Mouse (Mus musculus) kidney, embryonic 14.5 days (tissue): ENCODE results near the gene Dgcr2. TPM values are rescaled to one million over a fixed set of nuclear protein-coding genes. Genes with fewer than 3 reads are reported as not detected.

ENCODE experiments used
- ATAC-seq: fragments of 200-750 bp; cut with Nextera tagmentation; 2 replicates; pipeline ENCODE4 v1.8.0; 2017; ENCODE audit warnings: moderate number of reproducible peaks, mild to moderate bottlenecking, moderate TSS enrichment, moderate library complexity; ENCODE audit not compliant: low FRiP score, low TSS enrichment
- H3K27ac ChIP-seq: fragments of 300-500 bp; sonication (generic); 2 replicates; pipeline ENCODE4 v1.5.1; 2014; ENCODE audit warnings: low read depth, mild to moderate bottlenecking, low read length, moderate library complexity, mixed read lengths
- H3K27me3 ChIP-seq: fragments of 300-500 bp; sonication (generic); 2 replicates; pipeline ENCODE4 v1.6.1; 2014; ENCODE audit warnings: mild to moderate bottlenecking, low read length; ENCODE audit not compliant: control insufficient read depth, insufficient read depth
- H3K36me3 ChIP-seq: fragments of 300-500 bp; sonication (generic); 2 replicates; pipeline ENCODE4 v1.6.1; 2014; ENCODE audit warnings: low read length, mixed read lengths; ENCODE audit not compliant: control insufficient read depth, insufficient read depth
- H3K4me1 ChIP-seq: fragments of 300-500 bp; sonication (generic); 2 replicates; pipeline ENCODE4 v1.6.1; 2014; ENCODE audit warnings: low read length, mixed read lengths; ENCODE audit not compliant: control insufficient read depth, insufficient read depth
- H3K4me2 ChIP-seq: fragments of 300-500 bp; sonication (generic); replicated peaks from 2 replicates; pipeline ENCODE4 v1.6.1; 2014; ENCODE audit warnings: low read depth, mild to moderate bottlenecking, low read length
- H3K4me3 ChIP-seq: fragments of 300-500 bp; sonication (generic); 2 replicates; pipeline ENCODE4 v1.5.1; 2014; ENCODE audit warnings: mild to moderate bottlenecking, low read length
- H3K9ac ChIP-seq: fragments of 300-500 bp; sonication (generic); 2 replicates; pipeline ENCODE4 v1.6.1; 2014; ENCODE audit warnings: low read depth, mild to moderate bottlenecking, low read length, moderate library complexity
- H3K9me3 ChIP-seq: fragments of 300-500 bp; sonication (generic); 2 replicates; pipeline ENCODE4 v1.6.1; 2016; ENCODE audit warnings: low read length; ENCODE audit not compliant: control insufficient read depth
- WGBS: fragments of 180-500 bp; shearing (Covaris S2); extraction: QIAGEN DNeasy Blood & Tissue Kit; methylation state at CpG from one replicate; pipeline ENCODE4 v1.1.7; 2014; 5-methylcytosine and 5-hydroxymethylcytosine counted together
- polyA plus RNA-seq: library from polyadenylated mRNA; unstranded; fragments of >200 nt; fragmentation: Nextera tagmentation; extraction: Ambion mirVana; gene quantifications from 2 replicates; pipeline ENCODE4 v1.2.1, GENCODE M21; 2014

Gene Dgcr2
- 73.0 and 91.7 TPM in 2 replicates for polyA plus RNA-seq

GRCm38 (mm10) chr16:17898462-17898861, at the start of gene Dgcr2, which contains the start of gene Tssk2:
Gene Dgcr2, minus strand, starts transcription at chr16:17898562.
Gene Tssk2, plus strand, starts transcription at chr16:17898637.
- Histone ChIP-seq H3K4me2 (no peak within 1 kb of the TSS), H3K36me3 (peaks cover 44% of the 10 kb centered on the region), H3K9me3 (no peaks in the 10 kb centered on the region), H3K27me3 (no peaks in the 10 kb centered on the region), H3K27ac (no peak within 1 kb of the TSS), H3K4me1 (no peaks in the 10 kb centered on the region), H3K9ac (no peak within 1 kb of the TSS), H3K4me3 (no peak within 1 kb of the TSS)
- ATAC-seq = no peak
- WGBS = 90% methylated on average over 14 of the region's 14 CpGs

DNA sequence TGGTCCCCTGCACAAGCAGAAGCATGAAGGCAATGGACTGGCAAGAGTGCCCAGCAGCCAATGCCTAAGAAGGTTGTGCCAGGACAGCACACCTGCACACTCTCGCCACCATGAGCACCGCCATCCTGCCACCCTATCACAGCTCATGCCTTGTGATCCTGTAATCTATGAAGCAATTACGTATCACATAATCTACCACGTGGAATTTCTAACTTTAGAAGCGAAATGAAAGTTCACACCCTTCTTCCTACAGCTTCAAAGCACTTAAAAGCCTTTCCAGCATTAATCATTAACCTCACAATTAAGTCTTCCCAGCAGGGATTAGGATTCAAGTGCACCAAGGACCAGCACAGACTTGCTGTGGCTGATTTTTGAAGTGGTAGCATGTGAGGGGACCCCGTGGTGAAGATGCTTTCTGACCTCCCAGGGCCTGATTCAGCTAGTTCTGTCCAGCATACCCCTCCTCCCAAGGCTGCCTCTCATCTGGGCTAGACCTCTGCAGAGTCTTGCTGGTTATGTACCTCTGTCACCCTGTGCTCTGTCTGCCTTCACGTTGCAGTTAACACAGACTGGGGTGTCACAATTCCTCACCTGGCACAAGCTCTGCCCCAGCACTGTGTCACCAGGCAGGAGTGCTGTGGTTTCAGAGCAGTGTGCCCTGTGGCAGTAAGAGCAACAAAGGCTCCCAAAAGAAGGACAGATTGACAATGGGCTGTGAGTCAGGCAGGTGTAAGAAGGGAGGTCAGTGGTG, 46.9 kb upstream of the Dgcr2 start:
- no peaks in the 10 kb centered on the region for H3K36me3 ChIP-seq
- H3K4me3 ChIP-seq = no peak overlapping the region
- no peak overlapping the region for H3K4me2 ChIP-seq
- ATAC-seq = peak; percentile 73; the same call in 1 of the 2 replicates
- H3K27me3 ChIP-seq = no peaks in the 10 kb centered on the region
- 0 out of 2 replicates have a peak, but pooled peaks cover 4% of the 10 kb centered on the region for H3K4me1 ChIP-seq
- no peak overlapping the region for H3K9ac ChIP-seq
- H3K27ac ChIP-seq = no peak overlapping the region
- 46% methylated on average over 7 of the region's 7 CpGs for WGBS
- H3K9me3 ChIP-seq = no peaks in the 10 kb centered on the region

- no peak overlapping the region for H3K4me3 ChIP-seq
- WGBS = 66% methylated on average over 8 of the region's 8 CpGs
- no peaks in the 10 kb centered on the region for H3K27me3 ChIP-seq
- H3K9me3 ChIP-seq = no peaks in the 10 kb centered on the region
- no peak for ATAC-seq
- no peak overlapping the region for H3K9ac ChIP-seq
- H3K4me2 ChIP-seq = no peak overlapping the region
- no peak overlapping the region for H3K27ac ChIP-seq
- H3K4me1 ChIP-seq = 0 out of 2 replicates have a peak, but pooled peaks cover 4% of the 10 kb centered on the region
- H3K36me3 ChIP-seq = no peaks in the 10 kb centered on the region
Observed at GRCm38 (mm10) chr16:17943466-17943865, 45.1 kb upstream of the Dgcr2 start.

DNA sequence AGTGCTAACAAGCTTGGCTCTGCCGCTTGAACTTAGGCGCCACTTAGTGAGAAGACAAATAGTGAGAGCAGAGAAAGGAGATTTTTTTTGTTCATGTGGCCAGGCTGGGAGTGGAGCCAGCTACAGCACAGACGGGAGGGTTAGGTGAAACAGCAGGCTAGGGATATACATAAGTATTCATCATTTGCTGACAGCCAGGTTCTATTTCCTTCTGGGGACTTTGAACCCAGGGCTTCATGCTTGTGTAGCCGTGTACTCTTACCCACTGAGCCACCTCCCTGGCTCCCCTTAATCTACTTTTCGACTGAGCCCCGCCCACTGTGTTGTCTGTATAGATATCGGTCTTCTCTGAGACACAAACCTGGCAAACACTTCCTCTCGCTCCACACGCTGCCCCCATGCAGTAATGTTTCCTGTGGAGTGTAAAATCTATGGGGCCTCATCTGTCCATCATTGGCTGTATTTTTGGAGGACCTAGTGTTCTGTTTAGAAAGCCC, 40.9 kb upstream of the Dgcr2 start:
- ATAC-seq = no peak
- H3K9ac ChIP-seq = no peak overlapping the region
- H3K27ac ChIP-seq = no peak overlapping the region
- H3K36me3 ChIP-seq = no peaks in the 10 kb centered on the region
- H3K4me1 ChIP-seq = no peaks in the 10 kb centered on the region
- no peaks in the 10 kb centered on the region for H3K27me3 ChIP-seq
- WGBS = 65% methylated on average over 9 of the region's 9 CpGs
- H3K4me2 ChIP-seq = no peak overlapping the region
- no peaks in the 10 kb centered on the region for H3K9me3 ChIP-seq
- H3K4me3 ChIP-seq = no peak overlapping the region

- H3K27me3 ChIP-seq = no peaks in the 10 kb centered on the region
- no peaks in the 10 kb centered on the region for H3K9me3 ChIP-seq
- H3K9ac ChIP-seq = no peak overlapping the region
- no peak overlapping the region for H3K4me3 ChIP-seq
- H3K4me1 ChIP-seq = no peaks in the 10 kb centered on the region
- WGBS = 14% methylated on average over 7 of the region's 7 CpGs
- no peak overlapping the region for H3K27ac ChIP-seq
- no peaks in the 10 kb centered on the region for H3K36me3 ChIP-seq
- peak; percentile 84; the same call in 1 of the 2 replicates for ATAC-seq
- H3K4me2 ChIP-seq = no peak overlapping the region
Observed at GRCm38 (mm10) chr16:17938821-17939220, 40.5 kb upstream of the Dgcr2 start.

DNA sequence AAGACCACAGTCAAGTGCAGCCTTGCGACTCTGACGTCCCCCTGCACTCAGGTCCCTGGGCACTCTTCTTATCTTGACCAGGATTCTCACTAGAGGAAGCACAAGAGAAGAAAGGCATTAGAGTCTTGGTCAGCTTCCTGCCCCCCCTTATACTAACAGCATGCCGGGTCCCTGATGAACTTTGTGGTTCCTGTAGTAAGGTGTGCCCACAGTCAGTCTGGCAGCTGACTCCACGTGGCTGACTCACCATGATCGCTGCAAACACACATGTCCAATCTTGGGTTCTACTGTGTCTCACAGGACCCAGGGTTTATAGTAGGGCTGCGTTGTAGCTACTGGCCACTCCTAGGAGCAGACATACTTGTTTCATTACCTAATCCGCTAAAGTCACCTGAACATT, 39.8 kb upstream of the Dgcr2 start:
- 75% methylated on average over 7 of the region's 7 CpGs for WGBS
- no peak overlapping the region for H3K9ac ChIP-seq
- no peaks in the 10 kb centered on the region for H3K27me3 ChIP-seq
- no peaks in the 10 kb centered on the region for H3K9me3 ChIP-seq
- H3K36me3 ChIP-seq = no peaks in the 10 kb centered on the region
- no peak for ATAC-seq
- no peak overlapping the region for H3K27ac ChIP-seq
- no peak overlapping the region for H3K4me2 ChIP-seq
- H3K4me1 ChIP-seq = no peaks in the 10 kb centered on the region
- H3K4me3 ChIP-seq = no peak overlapping the region

GRCm38 (mm10) chr16:17936776-17937175, 38.4 kb upstream of the Dgcr2 start:
- no peak overlapping the region for H3K4me3 ChIP-seq
- WGBS = 81% methylated on average over 10 of the region's 10 CpGs
- ATAC-seq = no peak

DNA sequence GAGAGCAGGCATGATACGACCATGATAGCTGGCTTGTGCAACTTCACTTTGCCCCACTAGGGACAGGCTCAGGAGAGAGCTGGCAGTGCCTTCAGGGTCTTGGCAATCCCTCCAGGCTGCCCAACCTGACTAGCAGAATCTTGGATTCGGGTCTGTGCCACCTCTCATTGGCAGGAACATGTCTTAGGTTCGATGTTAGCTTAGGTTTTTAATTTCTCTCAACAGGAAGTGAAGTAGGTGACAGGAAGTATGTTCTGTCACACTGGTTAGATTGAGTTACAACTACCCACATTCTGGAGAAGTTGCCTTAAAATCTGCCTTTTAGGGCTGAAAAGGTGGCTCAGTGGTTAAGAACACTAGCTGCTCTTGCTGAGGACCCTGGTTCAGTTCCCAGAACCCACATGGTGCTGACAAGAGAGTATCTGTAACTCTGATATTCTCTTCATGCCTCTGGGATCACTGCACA, 36.1 kb upstream of the Dgcr2 start:
- no peak for ATAC-seq
- 66% methylated on average over 3 of the region's 3 CpGs for WGBS
- H3K4me3 ChIP-seq = no peak overlapping the region

More at GRCm38 (mm10) chr16:17936776-17937175, 38.4 kb upstream of the Dgcr2 start:
- Histone ChIP-seq H3K36me3 (no peaks in the 10 kb centered on the region), H3K4me1 (no peaks in the 10 kb centered on the region), H3K4me2 (no peak overlapping the region), H3K9me3 (no peaks in the 10 kb centered on the region), H3K9ac (no peak overlapping the region), H3K27ac (no peak overlapping the region), H3K27me3 (no peaks in the 10 kb centered on the region)

More for the DNA sequence above, 36.1 kb upstream of the Dgcr2 start:
- Histone ChIP-seq H3K4me2 (no peak overlapping the region), H3K27me3 (no peaks in the 10 kb centered on the region), H3K9me3 (no peaks in the 10 kb centered on the region), H3K9ac (no peak overlapping the region), H3K27ac (no peak overlapping the region), H3K4me1 (no peaks in the 10 kb centered on the region), H3K36me3 (no peaks in the 10 kb centered on the region)
